Mouse (Mus musculus): ENCODE data around the gene Memo1. TPM values are rescaled to one million over a fixed set of nuclear protein-coding genes. Genes with fewer than 3 reads are reported as not detected.
A peak's percentile ranks its signal among the peaks of the same experiment; 100 is the strongest.
"Not testable (repeated sequence)": the region's sequence is repeated elsewhere in the genome, so short reads cannot be mapped to it uniquely, and the experiment has no call there.

Memo1 gene
- total RNA-seq (2021) = 10 to 100 TPM; 40.5 to 44.0 TPM
- long read RNA-seq, partial matches to known transcripts = 0 of 13 reads
- long read RNA-seq, other reads (novel, unspliced or antisense) = 9 of 13 reads

GRCm38 (mm10) chr17:74295026-74295970 lies at the start of gene Memo1:
TSS of gene Memo1 (minus strand) at chr17:74295521.
- peak; percentile 80 to 84 for DNase-seq (ENCODE audit: low spot score in 2 of 2)

DNA sequence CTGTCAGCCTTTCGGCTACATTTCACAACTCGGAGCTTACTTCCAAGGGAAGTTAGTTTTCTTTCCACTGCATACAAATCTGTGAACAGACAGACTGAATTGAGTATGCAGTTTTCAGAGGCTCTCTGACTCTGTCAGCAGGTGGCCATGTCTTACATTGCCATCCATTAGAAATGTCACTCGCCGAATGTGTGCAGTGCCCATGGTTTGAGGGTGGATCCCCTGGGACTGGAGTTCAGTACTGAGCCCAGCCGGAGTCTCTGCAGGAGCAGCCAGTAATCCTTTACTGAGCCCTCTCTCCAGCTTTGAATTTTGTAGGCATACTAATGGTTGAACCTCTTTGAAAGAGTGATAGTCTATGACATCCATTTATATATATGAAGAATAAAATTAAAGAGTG lies 45.8 kb upstream of the Memo1 start:
- no peak for DNase-seq (ENCODE audit: low spot score in 2 of 2)

GRCm38 (mm10) chr17:74338937-74339804 lies 43.9 kb upstream of the Memo1 start, which contains the start of gene Spast:
TSS of gene Spast (plus strand) at chr17:74338987.
- DNase-seq (ENCODE audit: low spot score in 2 of 2) = peak; percentile 48 to 66

DNA sequence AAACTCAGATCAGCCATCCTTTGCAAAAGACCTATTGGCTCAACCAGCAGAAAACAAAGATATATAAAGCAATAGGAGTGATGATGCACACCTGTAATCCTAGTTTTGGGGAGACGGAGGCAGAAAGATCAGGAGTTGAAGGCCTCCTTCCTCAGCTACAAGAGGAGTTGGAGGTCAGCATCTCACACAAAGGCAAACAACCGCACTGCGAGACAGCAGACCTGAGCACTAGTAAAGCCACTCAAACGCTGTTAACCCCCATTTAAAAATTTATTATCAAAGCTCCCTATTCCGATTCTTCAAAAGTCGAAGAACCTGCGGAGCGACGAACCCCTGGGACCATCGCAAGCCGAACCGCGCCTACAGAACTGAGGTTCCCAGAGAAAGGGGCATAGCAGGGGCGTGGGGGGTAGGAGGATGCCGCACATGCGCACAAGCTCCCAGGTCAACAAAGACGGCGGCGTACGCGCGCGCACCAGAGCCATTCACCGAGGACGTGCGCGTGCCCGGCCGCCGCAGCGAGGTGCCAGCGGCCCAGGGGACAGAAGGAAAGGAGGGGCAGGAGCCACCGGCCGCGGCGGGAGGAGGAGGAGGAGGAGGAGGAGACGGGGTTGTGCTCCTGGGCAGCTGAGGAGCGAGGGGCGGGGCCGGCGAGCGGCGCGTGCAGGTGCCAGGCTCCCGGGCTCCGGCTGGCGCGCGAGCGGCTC lies 43.1 kb upstream of the Memo1 start:
- DNase-seq (ENCODE audit: low spot score in 2 of 2) = peak; percentile 92 to 97

DNA sequence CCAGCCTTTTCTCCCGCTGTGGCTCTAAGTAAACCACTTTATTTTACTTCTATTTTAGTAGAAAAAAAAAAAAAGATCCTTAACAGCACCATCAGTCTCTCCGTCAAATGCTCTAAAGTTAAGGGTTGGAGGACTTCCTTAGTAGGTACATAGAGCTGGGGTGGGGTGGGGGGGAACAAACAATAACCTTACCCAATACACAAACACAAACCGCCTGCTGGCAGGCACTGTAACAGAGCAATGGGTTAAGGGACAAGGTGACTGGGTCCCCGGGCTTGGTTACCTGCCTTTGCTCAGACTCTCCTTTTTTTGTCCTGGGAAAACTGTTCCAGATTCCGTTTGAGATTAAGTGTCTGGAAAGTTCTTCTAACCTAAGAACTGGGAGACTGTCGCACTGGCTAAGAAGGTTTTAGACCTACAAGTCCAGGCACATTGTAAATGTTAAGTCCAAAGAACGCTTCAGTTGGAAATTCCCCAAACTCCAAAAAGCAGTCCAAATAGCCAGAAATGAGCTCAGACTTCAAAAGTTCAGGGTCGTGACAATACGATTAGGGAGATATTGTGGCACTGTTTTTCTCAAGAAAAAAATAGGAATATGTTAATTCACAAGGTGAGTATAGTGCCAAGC lies 35.8 kb upstream of the Memo1 start:
- no peak for DNase-seq (ENCODE audit: low spot score in 2 of 2)

- DNase-seq (ENCODE audit: low spot score in 2 of 2) = peak in 1 of 2 experiments; percentile 33
Observed at GRCm38 (mm10) chr17:74328146-74328545, 32.8 kb upstream of the Memo1 start.

- not testable (repeated sequence) for DNase-seq (ENCODE audit: low spot score in 2 of 2)
Observed at GRCm38 (mm10) chr17:74327195-74327594, 31.9 kb upstream of the Memo1 start.

GRCm38 (mm10) chr17:74323844-74324243 lies 28.5 kb upstream of the Memo1 start, which contains the start of gene Dpy30:
TSS of gene Dpy30 (minus strand) at chr17:74323944.
- DNase-seq (ENCODE audit: low spot score in 2 of 2) = no peak

DNA sequence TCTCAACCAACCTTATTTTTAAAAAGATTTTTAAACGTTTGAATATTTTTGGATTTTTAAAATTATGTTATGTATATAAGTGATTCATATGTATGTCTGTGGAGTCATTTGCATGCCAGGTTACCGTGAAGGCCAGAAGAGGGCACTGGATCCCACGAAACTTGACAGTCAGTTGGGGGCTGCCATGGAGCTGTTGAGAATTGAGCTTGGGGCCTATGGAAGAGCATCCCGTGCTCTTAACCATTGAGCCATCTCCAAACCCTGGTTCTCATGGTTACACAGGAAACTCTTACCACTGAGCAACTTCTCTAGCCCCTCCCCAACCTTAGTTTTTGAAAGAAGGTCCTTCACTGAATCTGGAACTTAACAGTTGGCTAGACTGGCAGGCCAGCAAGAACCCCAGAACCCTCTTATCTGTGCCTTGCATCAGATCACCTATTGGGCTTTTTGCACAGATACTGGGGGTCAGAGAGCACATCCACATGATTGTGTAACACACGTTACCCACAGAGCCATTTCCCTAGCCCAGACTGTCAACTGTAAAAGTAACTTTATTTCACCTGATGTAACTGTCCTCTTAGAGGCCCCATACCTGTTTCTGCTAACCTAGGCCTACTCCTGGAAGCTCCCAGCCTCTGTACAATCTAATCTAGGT lies 27.2 kb upstream of the Memo1 start:
- DNase-seq (ENCODE audit: low spot score in 2 of 2) = no peak

- no peak for DNase-seq (ENCODE audit: low spot score in 2 of 2)
Observed at GRCm38 (mm10) chr17:74318721-74319120, 23.4 kb upstream of the Memo1 start.

GRCm38 (mm10) chr17:74316309-74316863 lies 21.1 kb upstream of the Memo1 start:
- peak; percentile 80 to 88 for DNase-seq (ENCODE audit: low spot score in 2 of 2)

GRCm38 (mm10) chr17:74315445-74316308 lies 20.4 kb upstream of the Memo1 start:
- DNase-seq (ENCODE audit: low spot score in 2 of 2) = no peak

DNA sequence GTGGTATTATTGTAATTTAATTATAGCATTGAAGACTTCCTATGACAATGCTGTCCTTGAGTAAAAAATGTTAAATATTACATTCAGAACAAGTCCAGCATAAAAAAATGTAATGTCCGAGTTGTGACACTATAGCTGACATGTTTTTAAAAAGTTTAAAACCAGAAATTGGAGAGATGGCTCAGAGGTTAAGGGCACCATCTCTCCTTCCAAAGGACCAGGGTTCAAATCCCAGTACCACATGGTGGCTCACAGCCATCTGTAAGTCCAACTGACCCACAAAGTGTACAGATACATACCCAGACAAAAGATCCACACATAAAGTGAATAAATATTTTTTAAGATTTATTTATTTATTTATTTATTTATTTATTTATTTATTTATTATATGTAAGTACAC lies 10.7 kb upstream of the Memo1 start:
- no peak for DNase-seq (ENCODE audit: low spot score in 2 of 2)

DNA sequence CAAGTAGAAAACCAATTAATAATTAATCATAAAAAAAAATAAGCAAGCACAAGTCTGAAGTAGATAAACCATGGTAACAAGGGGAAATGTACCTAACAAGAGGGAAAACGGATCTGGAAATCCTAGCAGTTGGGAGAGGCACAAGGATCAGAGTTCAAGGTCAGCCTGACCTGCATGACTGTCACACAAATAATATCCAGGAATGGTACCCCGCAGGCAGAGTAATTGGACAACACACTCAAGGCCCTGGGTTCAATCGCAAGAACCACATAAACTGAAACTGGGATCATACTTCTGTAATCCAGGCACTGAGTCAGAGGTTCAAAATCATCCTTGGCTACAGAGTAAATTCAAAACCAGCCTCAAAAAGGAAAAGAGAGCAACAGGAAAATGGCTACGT lies 10.3 kb upstream of the Memo1 start:
- no peak for DNase-seq (ENCODE audit: low spot score in 2 of 2)

DNA sequence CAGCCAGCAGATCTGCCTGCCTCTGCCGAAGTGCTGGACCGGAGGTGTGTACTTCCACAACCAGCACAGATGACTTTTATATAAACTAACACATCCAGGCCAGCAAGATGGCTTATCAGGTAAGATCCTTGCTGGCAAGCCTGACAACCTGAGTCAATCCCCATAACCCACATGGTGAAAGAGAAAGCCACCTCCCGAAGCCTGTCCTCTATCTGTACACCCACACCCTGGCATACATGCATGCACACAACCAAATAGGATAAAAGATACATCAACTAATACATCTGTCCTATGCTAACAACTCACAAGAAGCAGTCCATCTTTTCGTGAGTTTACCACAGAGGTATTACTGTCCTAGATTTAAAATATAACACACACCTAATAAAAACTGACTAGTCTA lies 8.7 kb upstream of the Memo1 start:
- no peak for DNase-seq (ENCODE audit: low spot score in 2 of 2)

DNA sequence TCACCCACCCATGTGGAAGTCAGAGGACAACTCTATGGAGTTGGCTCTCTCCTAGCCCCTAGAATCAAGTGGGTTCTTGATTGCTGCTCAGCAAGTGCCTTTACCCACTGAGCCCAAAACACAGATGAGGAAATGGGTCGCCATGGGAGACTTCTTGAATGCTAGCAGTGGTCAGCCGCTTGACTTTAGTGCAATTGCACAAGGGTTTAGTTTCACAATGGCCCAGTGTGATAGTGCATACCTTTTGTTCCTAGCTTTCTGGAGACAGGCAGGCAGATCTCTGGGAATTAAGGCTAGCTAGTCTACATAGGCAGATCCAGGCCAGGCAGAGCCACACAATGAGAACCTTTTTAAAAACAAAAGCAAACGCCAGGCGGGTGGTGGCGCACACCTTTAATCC lies 4.8 kb upstream of the Memo1 start:
- DNase-seq (ENCODE audit: low spot score in 2 of 2) = no peak

DNA sequence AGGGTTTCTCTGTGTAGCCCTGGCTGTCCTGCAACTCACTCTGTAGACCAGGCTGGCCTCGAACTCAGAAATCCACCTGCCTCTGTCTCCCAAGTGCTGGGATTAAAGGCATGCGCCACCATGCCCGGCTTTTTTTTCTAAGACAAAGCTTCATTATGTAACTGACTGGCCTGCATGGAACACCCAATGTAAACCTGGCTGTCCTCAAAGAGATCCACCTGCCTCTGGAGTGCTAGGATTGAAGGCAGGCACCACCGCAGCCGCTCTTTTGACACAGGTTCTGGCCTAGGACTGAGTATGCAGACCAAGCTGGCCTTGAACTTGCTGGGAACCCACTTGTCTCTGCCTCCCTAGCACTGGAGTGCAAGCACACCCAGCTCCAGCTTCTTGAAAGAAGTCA lies 1.7 kb upstream of the Memo1 start:
- DNase-seq (ENCODE audit: low spot score in 2 of 2) = not testable (repeated sequence)

GRCm38 (mm10) chr17:74296076-74296823 lies 929 bp upstream of the Memo1 start:
- DNase-seq (ENCODE audit: low spot score in 2 of 2) = peak in 1 of 2 experiments; percentile 22
